Mouse (Mus musculus) T-helper 2 cell (primary cell): ENCODE data around the gene Pnkp.

Experiments used
- in situ Hi-C: fragments of 300-600 bp; cut with MboI, MseI; formaldehyde crosslinking; loops from one replicate; pipeline ENCODE4 v1.15.1; 2025; ENCODE audit warnings: high pct_unique_total_duplicates

Pnkp gene

DNA sequence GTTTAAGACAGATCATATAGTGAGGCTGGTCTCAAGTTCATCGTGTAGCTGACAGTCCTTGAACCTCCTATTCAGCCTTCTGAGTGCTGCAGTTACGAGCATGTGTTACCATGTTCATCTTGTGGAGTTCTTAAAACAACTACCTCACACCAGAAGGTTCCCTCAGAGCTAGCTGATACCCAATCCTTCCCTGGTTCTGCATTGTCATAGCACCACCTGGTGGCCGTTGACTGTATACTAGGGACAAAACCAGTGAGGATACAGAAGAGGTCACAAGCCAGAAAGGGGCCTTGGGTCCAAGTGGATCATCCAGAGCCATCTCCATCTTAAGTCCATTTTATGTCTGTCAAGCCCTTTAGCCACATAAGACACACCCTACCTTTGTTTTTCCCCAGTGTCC is 32.1 kb upstream of the Pnkp start:
- in situ Hi-C loops, result no loop called here

DNA sequence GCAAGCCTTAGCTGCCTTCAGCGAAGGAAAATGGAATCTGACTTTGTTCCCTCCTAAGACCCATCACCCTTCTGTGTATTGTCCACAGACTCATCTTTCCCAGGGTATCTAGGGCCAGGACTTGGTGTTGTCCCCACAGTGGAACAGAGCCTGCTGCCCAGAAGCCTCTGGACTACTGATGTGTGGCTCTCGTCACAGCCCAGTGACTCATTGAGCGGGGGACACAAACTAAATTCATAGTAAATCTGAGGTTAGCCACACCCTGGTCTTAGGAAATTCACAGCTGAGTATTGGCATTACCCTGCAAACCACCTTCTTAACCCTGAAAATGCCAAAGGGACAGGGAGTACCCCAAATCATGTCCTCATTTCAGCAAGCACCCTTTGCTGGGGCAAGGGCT is 30.2 kb upstream of the Pnkp start:
- in situ Hi-C loops, result no loop called here

DNA sequence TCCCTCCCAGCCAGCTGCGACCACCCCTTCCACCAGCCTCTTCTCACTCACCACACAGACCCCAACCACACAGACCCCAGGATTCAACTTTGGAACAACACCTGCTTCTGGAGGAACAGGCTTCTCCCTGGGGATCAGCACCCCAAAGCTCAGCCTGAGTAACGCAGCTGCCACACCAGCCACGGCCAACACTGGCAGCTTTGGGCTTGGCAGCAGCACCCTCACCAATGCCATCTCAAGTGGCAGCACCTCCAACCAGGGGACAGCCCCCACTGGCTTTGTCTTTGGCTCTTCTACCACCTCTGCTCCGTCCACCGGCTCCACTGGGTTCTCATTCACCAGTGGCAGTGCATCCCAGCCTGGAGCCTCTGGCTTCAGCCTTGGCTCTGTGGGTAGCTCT is 28.2 kb upstream of the Pnkp start:
- in situ Hi-C loops, result no loop called here

DNA sequence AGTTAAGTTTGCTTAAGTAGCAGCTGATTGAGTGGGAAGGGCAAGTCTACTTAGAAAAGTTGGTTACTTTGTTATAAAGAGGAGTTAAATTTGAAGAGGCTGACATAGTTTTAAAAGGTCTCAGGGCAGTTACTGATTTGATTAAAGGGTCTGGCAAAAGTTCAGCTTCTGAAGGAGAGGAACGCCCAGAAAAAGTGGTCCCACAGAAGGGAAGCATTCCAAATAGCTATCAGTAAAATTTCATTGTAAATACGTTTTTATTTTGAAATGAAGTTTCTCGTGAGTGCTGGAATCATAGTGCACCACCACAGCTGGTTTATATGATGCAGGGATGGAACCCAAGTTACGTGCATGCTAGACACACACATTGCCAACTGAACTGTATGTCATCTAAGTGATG is 24.2 kb upstream of the Pnkp start:
- in situ Hi-C loops, result no loop called here

DNA sequence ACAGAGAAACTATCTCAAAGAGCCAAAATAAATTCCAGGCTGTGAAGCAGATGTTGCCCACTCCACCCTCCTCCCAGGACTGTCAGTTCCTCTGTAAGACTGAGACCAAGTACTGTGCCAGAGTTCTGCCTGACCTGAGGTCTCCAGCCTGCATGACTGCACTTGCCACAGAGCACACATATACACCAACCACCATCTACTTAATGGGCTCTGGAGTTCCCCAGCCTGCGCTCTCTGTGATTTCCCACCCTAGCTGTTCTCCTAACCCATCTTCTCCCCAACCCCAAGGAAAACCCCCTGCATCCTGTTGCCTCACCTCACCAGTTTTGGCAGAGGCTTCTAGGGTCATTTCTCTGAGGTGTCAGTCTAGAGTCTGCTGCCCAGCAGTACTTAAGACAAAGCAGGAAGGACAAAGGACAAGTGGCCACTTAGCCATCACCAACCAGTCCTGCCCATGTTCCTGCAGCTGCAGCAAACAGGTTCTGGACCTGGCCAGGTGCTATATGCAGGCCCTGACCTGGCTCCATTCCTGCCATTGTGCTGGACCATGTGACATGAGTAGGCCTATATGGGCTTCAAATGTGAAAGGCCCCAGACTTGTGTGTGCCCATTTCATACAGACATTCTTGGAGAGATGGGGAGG is 21.4 kb upstream of the Pnkp start:
- in situ Hi-C loops, result no loop called here

DNA sequence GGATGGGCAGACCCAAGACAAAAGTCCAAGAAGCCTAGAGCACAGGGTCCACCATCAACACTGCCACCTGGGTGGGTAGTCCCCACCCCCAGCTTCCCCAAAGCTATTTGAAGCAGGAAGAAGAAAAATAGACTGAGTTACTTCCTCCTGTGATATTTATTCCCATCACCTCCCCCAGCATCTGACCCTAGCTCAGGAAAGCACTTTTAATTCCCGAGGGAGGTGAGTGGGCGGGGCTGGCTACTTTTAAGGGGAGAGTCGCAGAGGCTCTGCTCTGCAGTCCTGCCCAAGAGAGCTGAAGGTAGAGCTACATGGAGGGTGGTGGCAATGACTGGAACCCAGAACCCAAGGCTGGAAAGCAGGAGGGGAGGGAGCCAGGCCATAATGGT is 20.9 kb upstream of the Pnkp start:
- in situ Hi-C loops, result no loop called here

DNA sequence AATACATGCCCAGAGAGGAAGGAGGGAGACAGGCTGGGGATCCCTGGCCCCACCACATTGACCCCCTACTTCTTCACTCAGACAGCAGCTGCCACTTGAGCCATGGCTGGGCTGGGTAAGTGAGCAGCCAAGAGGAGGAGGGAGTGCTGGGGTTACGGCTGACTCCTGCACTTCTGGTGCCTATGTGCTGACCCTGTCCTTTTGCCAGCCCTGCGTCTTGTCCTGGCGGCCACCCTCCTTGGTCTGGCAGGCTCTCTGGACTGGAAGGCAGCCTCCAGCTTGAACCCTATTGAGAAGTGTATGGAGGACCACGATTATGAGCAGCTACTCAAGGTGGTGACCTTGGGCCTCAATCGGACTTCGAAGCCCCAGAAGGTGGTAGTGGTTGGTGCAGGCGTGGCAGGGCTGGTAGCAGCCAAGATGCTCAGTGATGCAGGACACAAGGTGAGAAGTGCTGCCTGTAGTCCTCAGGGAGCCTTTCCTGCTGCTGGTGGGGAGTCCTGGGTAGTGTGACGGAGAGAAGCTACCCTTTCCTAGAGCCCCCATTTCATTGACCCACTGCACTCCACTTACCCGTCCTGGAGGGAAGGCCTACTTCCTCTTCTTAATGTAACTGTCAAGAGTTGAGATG is 20.4 kb upstream of the Pnkp start:
- in situ Hi-C loops, result no loop called here

DNA sequence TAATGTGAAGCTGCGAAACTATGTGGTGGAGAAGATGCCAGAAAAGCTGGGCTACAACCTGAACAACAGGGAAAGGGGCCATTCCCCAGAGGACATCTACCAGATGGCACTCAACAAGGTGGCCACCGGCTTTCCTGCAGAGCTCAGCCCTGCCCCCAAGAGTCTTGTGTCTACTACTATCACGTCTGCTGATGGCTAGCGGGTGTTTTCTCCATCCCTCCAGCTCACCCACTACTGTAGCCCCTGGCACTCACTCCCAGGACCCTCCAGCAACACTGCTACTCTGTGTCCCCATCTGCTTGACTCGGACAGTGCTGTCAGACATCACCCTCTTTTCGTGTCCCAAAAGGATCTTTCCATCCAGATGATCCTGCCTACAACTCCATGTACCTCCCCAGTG is 18.9 kb upstream of the Pnkp start:
- in situ Hi-C loops, result no loop called here

DNA sequence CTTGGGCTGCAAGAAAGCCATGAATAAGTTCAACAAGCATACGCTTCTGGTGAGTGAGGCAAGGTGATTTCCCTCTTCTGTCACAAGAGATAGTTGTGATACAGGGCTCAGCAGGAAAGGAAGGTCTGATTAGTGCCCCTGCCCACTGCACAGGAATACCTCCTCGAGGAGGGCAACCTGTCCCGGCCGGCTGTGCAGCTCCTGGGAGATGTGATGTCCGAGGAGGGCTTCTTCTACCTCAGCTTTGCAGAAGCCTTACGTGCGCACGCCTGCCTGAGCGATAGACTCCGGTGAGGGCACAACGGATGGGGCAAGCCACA is 17.8 kb upstream of the Pnkp start:
- in situ Hi-C loops, result no loop called here

DNA sequence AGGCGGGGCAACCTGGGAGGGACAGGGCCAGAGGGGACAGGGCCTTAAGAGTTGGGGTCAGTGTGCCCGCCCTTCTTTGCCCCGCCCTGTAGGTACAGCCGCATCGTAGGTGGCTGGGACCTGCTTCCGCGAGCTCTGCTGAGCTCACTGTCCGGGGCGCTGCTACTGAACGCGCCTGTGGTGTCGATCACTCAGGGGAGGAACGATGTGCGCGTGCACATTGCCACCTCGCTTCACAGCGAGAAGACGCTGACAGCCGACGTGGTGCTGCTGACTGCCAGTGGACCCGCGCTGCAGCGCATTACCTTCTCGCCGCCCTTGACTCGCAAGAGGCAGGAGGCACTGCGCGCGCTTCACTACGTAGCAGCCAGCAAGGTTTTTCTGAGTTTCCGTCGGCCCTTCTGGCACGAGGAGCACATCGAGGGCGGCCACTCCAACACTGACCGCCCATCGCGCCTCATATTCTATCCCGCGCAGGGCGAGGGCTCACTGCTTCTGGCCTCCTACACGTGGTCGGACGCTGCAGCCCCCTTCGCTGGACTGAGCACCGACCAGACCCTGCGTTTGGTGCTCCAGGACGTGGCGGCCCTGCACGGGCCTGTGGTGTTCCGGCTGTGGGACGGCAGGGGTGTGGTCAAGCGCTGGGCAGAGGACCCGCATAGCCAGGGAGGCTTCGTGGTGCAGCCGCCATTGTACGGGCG is 17.3 kb upstream of the Pnkp start:
- in situ Hi-C loops, result loop anchor here (5.0 kb wide), 1 partner anchor 117 kb away; no protein-coding TSS in a partner anchor

DNA sequence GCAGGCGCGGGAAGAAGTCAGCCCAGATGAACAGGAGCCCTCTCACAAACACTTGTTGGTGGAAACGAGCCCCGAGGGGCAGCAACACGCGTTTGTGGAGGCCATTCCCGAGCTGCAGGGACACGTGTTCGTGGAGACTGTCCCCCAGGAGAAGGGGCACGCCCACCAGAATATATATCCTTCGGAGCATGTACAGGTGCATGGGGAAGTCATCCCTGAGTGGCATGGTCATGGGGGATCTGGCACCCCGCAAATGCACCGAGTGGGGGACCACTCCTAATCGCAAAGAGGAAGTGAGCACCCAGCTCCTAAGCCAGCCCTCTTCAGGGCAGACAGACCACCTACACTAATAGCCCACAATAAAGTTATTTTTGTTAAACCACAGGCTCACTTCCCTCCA is 16.5 kb upstream of the Pnkp start:
- in situ Hi-C loops, result loop anchor here (5.0 kb wide), 1 partner anchor 118 kb away; no protein-coding TSS in a partner anchor

DNA sequence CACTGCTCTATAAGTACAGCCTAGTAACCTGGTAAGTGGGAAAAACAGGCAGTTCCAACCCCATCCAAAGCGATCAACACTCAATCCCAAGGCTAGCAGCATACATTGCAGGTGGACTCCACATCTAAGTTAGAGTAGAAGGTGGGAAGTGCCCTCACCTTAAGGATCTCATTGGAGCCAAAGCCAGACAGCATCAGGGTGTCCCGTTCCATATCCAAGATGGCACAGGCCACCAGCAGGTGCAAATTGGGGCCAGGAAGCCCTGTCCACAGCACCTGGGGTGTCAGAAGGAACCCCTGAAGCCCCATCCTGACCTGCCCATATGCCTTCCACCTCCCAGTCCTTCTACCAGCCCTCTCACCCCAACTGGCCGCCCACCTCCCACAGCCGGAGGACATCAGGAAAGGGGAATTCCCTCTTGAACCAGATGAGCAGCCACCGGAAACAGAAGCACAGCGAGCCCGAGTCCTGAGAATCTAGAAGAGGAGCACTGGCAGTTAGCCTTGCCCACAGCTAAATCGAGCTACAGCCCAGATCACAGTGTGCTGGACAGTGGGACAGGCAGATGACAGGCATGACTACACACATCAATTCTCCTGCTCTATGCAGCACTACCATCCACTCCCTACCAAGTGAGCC is 15.0 kb upstream of the Pnkp start:
- in situ Hi-C loops, result loop anchor here (5.0 kb wide), 1 partner anchor 120 kb away; no protein-coding TSS in a partner anchor

DNA sequence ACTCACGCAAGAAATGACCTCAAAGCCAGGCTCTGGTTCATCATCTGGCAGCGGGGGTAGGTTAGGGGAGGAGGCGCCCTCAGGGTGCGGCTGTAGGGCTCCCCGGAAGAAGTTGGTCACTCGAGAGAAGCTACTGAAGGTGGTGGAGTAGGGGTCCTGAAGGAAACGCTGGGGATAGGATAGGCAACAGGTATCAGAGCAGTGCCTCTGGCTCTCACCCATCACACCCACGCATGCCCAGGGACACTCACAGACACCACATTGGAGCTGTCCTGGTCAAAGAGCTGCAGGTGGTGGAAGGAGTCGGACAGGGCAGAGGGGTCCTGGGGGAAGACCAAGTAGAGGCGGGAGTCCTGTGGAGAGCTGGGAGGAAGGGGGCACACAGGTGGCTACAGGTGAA is 11.9 kb upstream of the Pnkp start:
- in situ Hi-C loops, result no loop called here

DNA sequence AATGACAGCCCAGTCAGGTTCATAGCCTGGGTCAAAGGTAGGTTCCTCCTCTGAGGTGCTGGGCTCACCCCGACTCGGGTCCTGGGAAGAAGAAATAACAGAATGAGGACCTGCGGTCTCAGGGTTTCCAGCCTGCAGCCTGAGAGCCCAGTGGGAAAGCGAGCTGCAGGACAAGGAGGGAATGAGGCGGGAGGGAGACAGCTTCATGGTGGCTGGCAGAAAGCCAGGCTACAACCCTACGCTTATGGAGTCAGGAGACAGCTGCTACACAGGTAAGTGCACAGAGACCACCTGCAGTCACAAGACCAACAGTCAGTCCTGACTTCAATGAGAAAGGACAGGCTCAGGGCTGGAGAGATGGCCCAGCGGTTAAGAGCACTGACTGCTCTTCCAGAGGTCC is 10.1 kb upstream of the Pnkp start:
- in situ Hi-C loops, result no loop called here

DNA sequence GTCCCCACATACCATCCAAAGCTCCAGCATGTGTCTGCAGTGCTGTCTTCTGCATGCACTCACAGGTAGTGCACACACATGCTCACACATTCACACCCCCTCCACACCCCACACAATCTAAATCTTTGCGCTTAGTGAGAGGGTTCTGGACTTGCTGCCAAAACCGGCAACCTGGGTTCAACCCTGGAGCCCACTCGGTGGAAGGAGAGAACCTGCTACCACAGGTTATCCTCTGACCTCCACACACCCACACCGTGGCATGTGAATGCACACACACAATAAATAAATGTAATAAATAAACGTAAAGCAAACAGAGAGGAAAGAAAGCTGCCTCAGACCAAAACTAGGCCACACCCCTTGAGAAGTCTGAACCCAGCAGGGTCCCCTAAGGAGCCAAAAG is 9.2 kb upstream of the Pnkp start:
- in situ Hi-C loops, result no loop called here

DNA sequence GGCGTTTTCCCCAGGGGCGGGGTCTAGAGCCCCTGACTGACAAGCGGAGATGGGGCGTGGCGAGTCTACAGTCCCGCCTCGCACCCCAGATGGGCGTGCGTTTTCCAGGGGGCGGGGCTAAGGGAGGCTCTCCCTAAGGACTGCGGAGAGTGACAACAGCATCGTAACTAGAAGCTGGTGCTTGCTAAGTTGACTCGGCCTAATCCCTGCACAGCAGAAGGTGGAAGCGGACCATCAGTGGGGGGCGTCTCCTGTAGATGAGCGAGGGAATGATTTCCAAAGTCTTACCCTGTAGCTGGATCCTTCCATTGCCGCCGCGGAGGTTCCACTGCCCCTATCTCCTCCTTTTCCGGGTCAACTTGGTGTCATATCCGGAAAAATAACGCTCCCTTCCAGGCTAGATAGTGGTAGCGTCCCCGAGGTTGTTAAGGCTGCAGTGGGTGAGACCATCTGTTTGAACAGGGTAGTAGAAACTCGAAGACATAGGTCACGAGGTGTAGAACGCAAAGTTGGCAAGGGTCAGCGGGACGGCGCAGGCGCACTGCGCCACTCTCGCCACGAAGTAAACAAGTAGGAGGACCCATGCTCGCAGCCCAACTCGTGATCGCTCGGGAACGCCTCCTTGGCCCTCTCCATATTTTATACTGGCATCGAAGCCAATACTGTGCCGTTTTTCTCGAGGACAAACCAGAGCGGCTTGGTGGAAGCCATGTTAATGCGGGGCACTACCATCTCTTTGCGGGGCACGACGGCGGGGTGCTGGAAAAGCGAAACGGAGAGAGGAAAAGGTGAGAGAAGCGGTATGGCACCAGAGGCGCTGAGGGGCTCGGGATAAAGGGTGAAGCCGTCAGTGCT is 8.2 kb upstream of the Pnkp start, which contains the start of the genes Akt1s1 and Tbc1d17:
Gene Akt1s1, plus strand, starts transcription at position 431 of the 855 bp plus-strand sequence.
Gene Tbc1d17, minus strand, starts transcription at position 519 of the 855 bp plus-strand sequence.
- in situ Hi-C loops, result no loop called here

DNA sequence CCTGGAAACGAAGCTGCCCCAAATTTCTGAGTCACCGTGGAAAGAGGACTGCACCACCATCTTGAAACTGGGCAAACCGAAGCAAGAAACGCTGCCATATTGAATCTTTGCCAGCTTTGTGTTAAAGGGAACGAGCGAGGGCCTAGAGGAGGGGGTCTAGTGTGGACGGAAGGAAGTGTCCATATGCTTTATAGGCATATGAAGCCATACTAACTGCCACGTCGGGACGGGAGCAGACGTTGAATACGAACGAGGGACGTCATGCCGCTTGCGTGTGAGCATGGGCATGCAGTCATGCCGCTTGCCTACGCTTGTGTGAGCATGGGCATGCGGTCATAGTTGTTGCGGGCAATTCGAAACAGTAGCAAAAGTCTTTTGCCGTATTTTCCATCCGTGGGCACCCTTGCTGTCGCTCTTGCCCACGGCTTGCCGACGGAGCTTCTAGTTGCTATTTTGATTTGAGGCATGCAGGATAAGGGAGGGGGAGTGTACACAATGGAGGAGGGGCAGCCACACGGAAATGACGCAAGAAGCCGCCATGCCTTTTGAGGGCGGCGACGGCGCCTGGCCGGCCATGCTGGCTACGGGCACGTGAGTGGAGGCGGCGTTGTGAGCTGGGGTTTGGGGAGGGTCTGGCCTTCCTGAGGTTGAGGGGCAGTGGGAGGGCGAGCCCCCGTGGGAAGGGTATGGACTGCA is 7.4 kb upstream of the Pnkp start:
- in situ Hi-C loops, result no loop called here

DNA sequence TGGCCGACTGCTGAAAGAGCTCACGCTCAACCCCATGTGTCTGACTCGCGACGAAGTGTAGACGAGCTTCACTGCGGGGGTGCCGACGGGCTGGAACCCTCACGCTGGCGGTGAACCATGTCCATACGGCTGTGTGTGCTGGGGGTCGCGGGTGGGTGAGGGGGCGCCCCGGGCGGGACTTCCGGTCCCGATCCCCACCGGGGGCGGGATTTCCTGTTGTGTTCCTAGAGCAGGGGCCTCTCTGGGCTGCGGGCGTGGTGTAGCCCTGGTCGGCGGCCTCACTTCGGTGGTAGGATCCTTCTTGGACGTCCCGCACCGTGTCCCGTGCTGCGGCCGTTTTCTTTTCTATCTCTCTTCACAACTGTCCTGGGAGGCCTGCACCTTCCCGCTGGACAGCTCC is 6.8 kb upstream of the Pnkp start:
- in situ Hi-C loops, result no loop called here

DNA sequence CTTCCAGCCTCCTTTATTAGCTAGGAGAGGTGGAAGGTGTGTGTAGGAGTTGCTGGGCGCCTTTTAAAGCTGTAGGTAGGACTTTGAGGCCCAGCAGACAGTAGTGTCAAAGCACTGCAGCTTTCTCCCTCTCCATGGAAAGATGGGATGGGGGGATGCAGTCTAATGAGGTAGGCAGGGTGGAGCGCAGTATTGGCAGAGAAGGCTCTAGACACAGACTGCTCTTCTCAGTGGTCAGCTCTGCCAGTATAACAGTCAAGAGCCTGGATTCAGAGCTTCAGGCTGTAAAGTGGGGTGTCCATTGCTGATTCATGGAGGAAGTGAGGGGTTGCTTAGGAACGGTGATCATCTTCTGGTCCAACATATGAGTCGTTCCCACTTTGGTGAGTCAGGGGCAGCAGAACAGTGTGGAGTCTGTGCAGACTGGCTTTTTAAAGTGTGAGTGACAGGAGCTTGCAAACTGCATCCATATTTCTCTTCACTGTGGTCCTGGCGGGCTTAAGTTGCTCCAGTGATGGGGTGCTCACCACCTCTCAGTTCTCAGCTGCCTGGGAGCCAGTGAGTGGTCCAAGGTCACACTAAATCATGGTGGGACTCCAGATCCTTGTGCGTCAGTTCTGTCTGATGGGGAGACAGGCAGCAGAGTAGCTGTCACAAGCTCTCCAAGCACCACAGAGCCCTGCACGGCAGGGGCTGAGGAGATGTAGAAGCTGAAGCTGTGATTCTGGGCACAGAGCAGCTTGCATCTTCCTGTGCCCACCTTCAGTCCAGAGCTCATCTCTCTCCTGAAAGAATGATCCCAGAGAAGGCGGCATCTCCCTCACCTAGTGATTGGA is 5.9 kb upstream of the Pnkp start:
- in situ Hi-C loops, result no loop called here

DNA sequence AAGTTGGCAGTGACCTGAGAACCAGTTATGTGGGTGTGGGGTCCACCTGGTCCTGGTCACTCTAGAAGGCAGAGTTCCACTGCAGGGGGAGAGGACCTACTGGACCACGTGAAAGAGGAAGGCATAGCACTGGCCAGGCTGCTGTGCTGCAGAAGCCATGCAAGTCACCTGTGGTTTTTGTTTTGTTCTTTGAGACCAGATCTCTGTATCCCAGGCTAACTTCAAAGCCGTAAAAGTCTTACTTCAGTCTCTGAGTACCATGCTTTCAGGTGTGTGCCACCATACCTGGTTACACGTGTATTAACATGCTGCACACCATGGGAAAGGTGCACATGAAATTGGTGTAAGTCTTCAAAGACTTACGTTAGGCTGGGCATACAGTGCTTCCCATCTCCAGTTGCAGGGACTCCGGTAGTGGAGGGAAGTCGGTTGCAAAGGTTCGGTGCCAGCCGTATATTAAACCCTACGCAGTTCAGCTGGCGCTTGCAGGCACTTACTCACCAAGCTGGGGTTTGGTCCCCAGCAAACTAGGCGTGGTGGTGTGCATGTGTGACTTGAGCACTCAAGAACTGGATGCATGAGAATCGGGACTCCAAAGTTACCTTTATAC is 5.2 kb upstream of the Pnkp start:
- in situ Hi-C loops, result no loop called here
